Mouse (Mus musculus) limb, embryonic 11.5 days (tissue): ENCODE measurements around the gene Ssbp2. TPM values are rescaled to one million over a fixed set of nuclear protein-coding genes. Genes with fewer than 3 reads are reported as not detected.

ENCODE experiments used
- ATAC-seq: fragments of 200-750 bp; cut with Nextera tagmentation; 2 replicates; pipeline ENCODE4 v1.8.0; 2017; ENCODE audit warnings: low read depth; ENCODE audit not compliant: insufficient number of reproducible peaks, low FRiP score, low TSS enrichment
- DNase-seq: peaks from one replicate; pipeline ENCODE4 v3.0.0-alpha.2; 2015; ENCODE audit warnings: low spot score
- H3K27ac ChIP-seq: fragments of 300-500 bp; sonication (generic); replicated peaks from 2 replicates; pipeline ENCODE4 v1.5.1; 2014; ENCODE audit warnings: low read depth, mild to moderate bottlenecking, low read length
- H3K27me3 ChIP-seq: fragments of 300-500 bp; sonication (generic); 2 replicates; pipeline ENCODE4 v1.6.1; 2014; ENCODE audit warnings: mild to moderate bottlenecking, low read length, mixed read lengths; ENCODE audit not compliant: control insufficient read depth, insufficient read depth
- H3K36me3 ChIP-seq: fragments of 300-500 bp; sonication (generic); 2 replicates; pipeline ENCODE4 v1.6.1; 2014; ENCODE audit warnings: mild to moderate bottlenecking, low read length, moderate library complexity, mixed read lengths; ENCODE audit not compliant: control insufficient read depth, insufficient read depth
- H3K4me1 ChIP-seq: fragments of 300-500 bp; sonication (generic); 2 replicates; pipeline ENCODE4 v1.6.1; 2014; ENCODE audit warnings: low read length, mixed read lengths; ENCODE audit not compliant: control insufficient read depth, insufficient read depth
- H3K4me2 ChIP-seq: fragments of 300-500 bp; sonication (generic); 2 replicates; pipeline ENCODE4 v1.6.1; 2014; ENCODE audit warnings: low read depth, mild to moderate bottlenecking, moderate library complexity; ENCODE audit not compliant: severe bottlenecking
- H3K4me3 ChIP-seq: fragments of 300-500 bp; sonication (generic); 2 replicates; pipeline ENCODE4 v1.5.1; 2014; ENCODE audit warnings: low read depth, low read length
- H3K9ac ChIP-seq: fragments of 300-500 bp; sonication (generic); 2 replicates; pipeline ENCODE4 v1.6.1; 2014; ENCODE audit warnings: mild to moderate bottlenecking, low read length
- H3K9me3 ChIP-seq: fragments of 300-500 bp; sonication (generic); 2 replicates; pipeline ENCODE4 v1.6.1; 2016; ENCODE audit warnings: low read length; ENCODE audit not compliant: control insufficient read depth
- WGBS: fragments of 180-500 bp; shearing (Covaris S2); extraction: QIAGEN DNeasy Blood & Tissue Kit; methylation state at CpG from one replicate; pipeline ENCODE4 v1.1.7; 2014; 5-methylcytosine and 5-hydroxymethylcytosine counted together
- polyA plus RNA-seq: library from polyadenylated mRNA; unstranded; fragments of >200 nt; fragmentation: Nextera tagmentation; extraction: Ambion mirVana; gene quantifications from 2 replicates; pipeline ENCODE4 v1.2.1, GENCODE M21; 2014

Gene Ssbp2
- polyA plus RNA-seq, 1 experiment from 2014 or later = 237 TPM

GRCm38 (mm10) chr13:91492133-91492532 lies 32.0 kb downstream of the Ssbp2 start:
- H3K36me3 ChIP-seq = no peaks in the 10 kb centered on the region
- no peaks in the 10 kb centered on the region for H3K9me3 ChIP-seq
- no peak for ATAC-seq
- H3K4me3 ChIP-seq = no peak overlapping the region
- no peaks in the 10 kb centered on the region for H3K27me3 ChIP-seq
- no peak for DNase-seq
- no peaks in the 10 kb centered on the region for H3K4me1 ChIP-seq
- 93% methylated on average over 4 of the region's 4 CpGs for WGBS
- no peak overlapping the region for H3K27ac ChIP-seq
- no peak overlapping the region for H3K4me2 ChIP-seq
- no peak overlapping the region for H3K9ac ChIP-seq

- DNase-seq = no peak
- Histone ChIP-seq H3K4me2 (no peak overlapping the region), H3K9ac (no peak overlapping the region), H3K4me1 (peaks cover 3% of the 10 kb centered on the region; the same call in 1 of the 2 replicates), H3K27ac (no peak overlapping the region), H3K36me3 (no peaks in the 10 kb centered on the region), H3K27me3 (no peaks in the 10 kb centered on the region), H3K4me3 (no peak overlapping the region), H3K9me3 (no peaks in the 10 kb centered on the region)
- ATAC-seq = no peak
- WGBS = 38% methylated on average over 3 of the region's 3 CpGs
Measured at GRCm38 (mm10) chr13:91497055-91497454, 37.0 kb downstream of the Ssbp2 start.

GRCm38 (mm10) chr13:91501735-91502134 lies 41.7 kb downstream of the Ssbp2 start:
- Histone ChIP-seq H3K9ac (no peak overlapping the region), H3K27me3 (no peaks in the 10 kb centered on the region), H3K36me3 (no peaks in the 10 kb centered on the region), H3K4me1 (peaks cover 3% of the 10 kb centered on the region; the same call in 1 of the 2 replicates), H3K4me2 (no peak overlapping the region), H3K9me3 (no peaks in the 10 kb centered on the region), H3K27ac (no peak overlapping the region), H3K4me3 (no peak overlapping the region)
- 95% methylated on average over 3 of the region's 3 CpGs for WGBS
- ATAC-seq (no peak), DNase-seq (no peak)

- Histone ChIP-seq H3K9me3 (no peaks in the 10 kb centered on the region), H3K9ac (no peak overlapping the region), H3K4me3 (no peak overlapping the region), H3K4me1 (peaks cover 3% of the 10 kb centered on the region; the same call in 1 of the 2 replicates), H3K4me2 (no peak overlapping the region), H3K27ac (no peak overlapping the region), H3K27me3 (no peaks in the 10 kb centered on the region), H3K36me3 (no peaks in the 10 kb centered on the region)
- no peak for DNase-seq
- WGBS = 79% methylated on average over 12 of the region's 12 CpGs
- no peak for ATAC-seq
Measured at GRCm38 (mm10) chr13:91502642-91503373, 42.7 kb downstream of the Ssbp2 start.

- no peaks in the 10 kb centered on the region for H3K36me3 ChIP-seq
- no peak overlapping the region for H3K27ac ChIP-seq
- H3K9ac ChIP-seq = no peak overlapping the region
- H3K9me3 ChIP-seq = no peaks in the 10 kb centered on the region
- no peaks in the 10 kb centered on the region for H3K27me3 ChIP-seq
- H3K4me1 ChIP-seq = no peaks in the 10 kb centered on the region
- H3K4me3 ChIP-seq = no peak overlapping the region
- no peak overlapping the region for H3K4me2 ChIP-seq
- WGBS = 48% methylated on average over 1 of the region's 1 CpGs
- DNase-seq = no peak
- ATAC-seq = no peak
Measured at GRCm38 (mm10) chr13:91508991-91509390, 48.9 kb downstream of the Ssbp2 start.

- no peak overlapping the region for H3K9ac ChIP-seq
- H3K4me3 ChIP-seq = no peak overlapping the region
- WGBS = 62% methylated on average over 2 of the region's 2 CpGs
- ATAC-seq (no peak), DNase-seq (no peak)
- H3K36me3 ChIP-seq = no peaks in the 10 kb centered on the region
- no peak overlapping the region for H3K4me2 ChIP-seq
- H3K27me3 ChIP-seq = no peaks in the 10 kb centered on the region
- no peak overlapping the region for H3K27ac ChIP-seq
- no peaks in the 10 kb centered on the region for H3K9me3 ChIP-seq
- H3K4me1 ChIP-seq = no peaks in the 10 kb centered on the region
Measured at GRCm38 (mm10) chr13:91509467-91509866, 49.4 kb downstream of the Ssbp2 start.

GRCm38 (mm10) chr13:91514979-91515378 lies 54.9 kb downstream of the Ssbp2 start:
- Histone ChIP-seq H3K27ac (no peak overlapping the region), H3K4me2 (no peak overlapping the region), H3K9ac (no peak overlapping the region), H3K36me3 (no peaks in the 10 kb centered on the region), H3K27me3 (no peaks in the 10 kb centered on the region), H3K4me1 (peaks cover 2% of the 10 kb centered on the region; the same call in 1 of the 2 replicates), H3K9me3 (no peaks in the 10 kb centered on the region), H3K4me3 (no peak overlapping the region)
- 88% methylated on average over 4 of the region's 4 CpGs for WGBS
- ATAC-seq (no peak), DNase-seq (no peak)

- H3K27ac ChIP-seq = no peak overlapping the region
- H3K36me3 ChIP-seq = no peaks in the 10 kb centered on the region
- H3K9ac ChIP-seq = no peak overlapping the region
- no peak overlapping the region for H3K4me3 ChIP-seq
- DNase-seq (no peak), ATAC-seq (no peak)
- no peaks in the 10 kb centered on the region for H3K27me3 ChIP-seq
- no peak overlapping the region for H3K4me2 ChIP-seq
- no peaks in the 10 kb centered on the region for H3K9me3 ChIP-seq
- 26% methylated on average over 4 of the region's 4 CpGs for WGBS
- peaks cover 2% of the 10 kb centered on the region; the same call in 1 of the 2 replicates for H3K4me1 ChIP-seq
Measured at GRCm38 (mm10) chr13:91520073-91520750, 60.1 kb downstream of the Ssbp2 start.
